Mouse (Mus musculus) urinary bladder, postnatal 4 days (tissue): ENCODE measurements around the gene Pacsin2.
A peak's percentile ranks its signal among the peaks of the same experiment; 100 is the strongest.
"Not testable (repeated sequence)": the region's sequence is repeated elsewhere in the genome, so short reads cannot be mapped to it uniquely, and the experiment has no call there.

Experiments used
- DNase-seq, 2 experiments: peaks; one replicate each; pipeline ENCODE4 v3.0.0; 2021 to 2022; ENCODE audit warnings: low spot score in 2 of 2

Pacsin2 gene

GRCm38 (mm10) chr15:83374076-83374475, 90.3 kb downstream of the Pacsin2 start:
- DNase-seq = no peak

- not testable (repeated sequence) for DNase-seq
These were observed 95.7 kb downstream of the Pacsin2 start for GRCm38 (mm10) chr15:83368702-83369101.

- no peak for DNase-seq
These were observed 96.1 kb downstream of the Pacsin2 start for GRCm38 (mm10) chr15:83368261-83368660.

GRCm38 (mm10) chr15:83366933-83367552, 97.4 kb downstream of the Pacsin2 start:
- DNase-seq = peak; percentile 77 to 78

- DNase-seq = no peak
These were observed 98.7 kb downstream of the Pacsin2 start for GRCm38 (mm10) chr15:83365697-83366096.

- DNase-seq = no peak
These were observed 100.2 kb downstream of the Pacsin2 start for GRCm38 (mm10) chr15:83364194-83364593.

- DNase-seq = not testable (repeated sequence)
These were observed 101.6 kb downstream of the Pacsin2 start for GRCm38 (mm10) chr15:83362813-83363212.

GRCm38 (mm10) chr15:83360899-83361298, 103.5 kb downstream of the Pacsin2 start:
- DNase-seq = not testable (repeated sequence)

GRCm38 (mm10) chr15:83360140-83360539, 104.3 kb downstream of the Pacsin2 start:
- no peak for DNase-seq

GRCm38 (mm10) chr15:83358476-83358875, 105.9 kb downstream of the Pacsin2 start:
- DNase-seq = no peak

- DNase-seq = no peak
These were observed 112.9 kb downstream of the Pacsin2 start for GRCm38 (mm10) chr15:83351546-83351945.

GRCm38 (mm10) chr15:83350859-83351258, 113.5 kb downstream of the Pacsin2 start:
- no peak for DNase-seq

- DNase-seq = peak; percentile 94 to 95
These were observed 114.3 kb downstream of the Pacsin2 start, which contains the start of gene Arfgap3 for GRCm38 (mm10) chr15:83349954-83350711. Gene Arfgap3, minus strand, starts transcription at chr15:83350247.

GRCm38 (mm10) chr15:83349225-83349953, 115.0 kb downstream of the Pacsin2 start:
- no peak for DNase-seq

GRCm38 (mm10) chr15:83348747-83349146, 115.7 kb downstream of the Pacsin2 start:
- DNase-seq = no peak

GRCm38 (mm10) chr15:83345898-83346529, 118.4 kb downstream of the Pacsin2 start:
- no peak for DNase-seq

GRCm38 (mm10) chr15:83344956-83345355, 119.5 kb downstream of the Pacsin2 start:
- DNase-seq = no peak

GRCm38 (mm10) chr15:83344157-83344556, 120.2 kb downstream of the Pacsin2 start:
- no peak for DNase-seq

- no peak for DNase-seq
These were observed 125.5 kb downstream of the Pacsin2 start for GRCm38 (mm10) chr15:83338908-83339307.

- DNase-seq = no peak
These were observed 126.2 kb downstream of the Pacsin2 start for GRCm38 (mm10) chr15:83337903-83338870.

- DNase-seq = no peak
These were observed 132.0 kb downstream of the Pacsin2 start for GRCm38 (mm10) chr15:83332373-83332772.
